In genomic region chr11:29628476-29628875, GRCm38 (mm10) we compare ENCODE assay signal across 15 mouse cellular contexts.
"Had no signal": no experiment of that assay in that cellular context is flagged by ENCODE, and none has a peak within 500 bp of the region (broad histone marks: within the 10 kb centered on the region; RNA-seq: fewer than 3 reads in every experiment).

No protein-coding gene starts in this region.

- DNase-seq: heart, postnatal 10 days; heart, postnatal 14 days; heart, postnatal 36 days; kidney, adult 11 months; kidney, adult 18-20 months; kidney, adult 2 months; kidney, adult 8-10 months; kidney, adult 9 months; kidney, postnatal 10 days; kidney, postnatal 14 days; kidney, postnatal 25 days; kidney, postnatal 36 days; kidney, postnatal 4 days; layer of hippocampus, adult 9-11 months; layer of hippocampus, postnatal 36 days had no signal
